Mouse (Mus musculus) embryonic fibroblast, embryonic 13.5 days (primary cell): ENCODE measurements around the gene Pheta1. TPM values are rescaled to one million over a fixed set of nuclear protein-coding genes. Genes with fewer than 3 reads are reported as not detected.

Experiments
- H3K27ac ChIP-seq: 2 replicates; pipeline ENCODE4 v1.5.1; 2012; ENCODE audit warnings: low read length, control low read depth, inconsistent platforms; ENCODE audit not compliant: insufficient read depth
- H3K4me1 ChIP-seq: 2 replicates; pipeline ENCODE4 v1.6.1; 2011; ENCODE audit warnings: low read length; ENCODE audit not compliant: control insufficient read depth, insufficient read depth
- H3K4me3 ChIP-seq: 2 replicates; pipeline ENCODE4 v1.5.1; 2011; ENCODE audit warnings: mild to moderate bottlenecking, control low read depth, low read length; ENCODE audit not compliant: insufficient read depth
- CTCF ChIP-seq: IDR thresholded peaks from 2 replicates; pipeline ENCODE4 v1.5.1; 2011; ENCODE audit warnings: mild to moderate bottlenecking, control low read depth, low read length, moderate library complexity, borderline replicate concordance; ENCODE audit not compliant: insufficient read depth
- POLR2A ChIP-seq: IDR thresholded peaks from 2 replicates; pipeline ENCODE4 v1.6.1; 2011; ENCODE audit warnings: low read depth, mild to moderate bottlenecking, control low read depth, low read length, moderate library complexity
- polyA plus RNA-seq: library from polyadenylated mRNA; stranded (reverse); fragments of >200 nt; gene quantifications from 2 replicates; pipeline ENCODE4 v1.2.4, GENCODE M21; 2011; ENCODE audit warnings: low read depth; ENCODE audit not compliant: missing spikeins, insufficient read length

The Pheta1 gene
- polyA plus RNA-seq, 1 experiment: 4.8 TPM

- Histone ChIP-seq H3K27ac (no peak overlapping the region), H3K4me3 (no peak overlapping the region), H3K4me1 (peaks cover 14% of the 10 kb centered on the region)
Observed at GRCm38 (mm10) chr5:121824121-121824520, 24.7 kb upstream of the Pheta1 start.

DNA sequence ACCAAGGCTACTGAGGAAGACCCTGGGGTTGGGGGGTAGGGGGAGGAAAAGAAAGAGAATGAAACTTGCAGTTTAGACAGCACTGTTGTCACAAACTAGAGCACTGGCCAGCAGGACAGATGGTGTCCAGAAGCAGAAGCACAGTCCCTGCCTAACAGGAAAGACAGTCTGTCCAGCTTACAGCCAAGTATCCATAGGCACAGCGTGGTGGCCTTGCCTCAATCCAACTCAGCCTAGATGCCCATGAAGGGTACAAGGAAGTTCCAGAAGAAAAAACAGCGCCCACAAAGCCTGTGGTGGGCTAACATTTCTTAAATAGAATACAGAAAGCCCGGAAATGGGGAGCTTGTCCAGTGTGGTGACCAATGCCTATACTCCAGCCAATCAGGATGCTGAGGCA lies 23.2 kb upstream of the Pheta1 start:
- no peak overlapping the region for H3K27ac ChIP-seq
- H3K4me1 ChIP-seq: peaks cover 9% of the 10 kb centered on the region
- no peak overlapping the region for H3K4me3 ChIP-seq
- TF ChIP-seq POLR2A (no peak), CTCF (no peak)

More at GRCm38 (mm10) chr5:121824121-121824520, 24.7 kb upstream of the Pheta1 start:
- TF ChIP-seq POLR2A (no peak), CTCF (no peak)

DNA sequence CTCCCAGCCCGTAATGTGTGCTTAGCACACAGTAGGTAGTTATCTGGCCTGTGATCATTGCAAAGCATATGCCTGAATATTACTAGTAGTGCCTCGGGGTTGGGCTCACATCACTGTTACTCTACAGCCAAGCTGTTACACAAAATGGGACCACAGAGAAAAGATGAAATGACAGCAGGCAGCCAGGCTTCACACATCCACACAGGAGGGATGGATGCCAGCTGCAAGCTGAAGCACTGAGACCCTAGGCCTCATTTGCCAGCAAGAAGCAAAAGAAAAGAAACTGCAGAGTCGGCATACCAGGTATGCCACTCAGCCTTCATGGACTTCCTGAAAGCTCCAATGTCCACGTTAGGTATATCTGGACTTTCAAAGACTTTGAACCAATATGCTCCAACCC lies 20.9 kb upstream of the Pheta1 start:
- Histone ChIP-seq H3K4me1 (peaks cover 3% of the 10 kb centered on the region; the same call in 1 of the 2 replicates), H3K4me3 (no peak overlapping the region), H3K27ac (no peak overlapping the region)
- no peak for TF ChIP-seq POLR2A
- no peak for TF ChIP-seq CTCF

GRCm38 (mm10) chr5:121828491-121829432 lies 20.0 kb upstream of the Pheta1 start:
- no peak overlapping the region for H3K27ac ChIP-seq
- peaks cover 7% of the 10 kb centered on the region; the same call in 1 of the 2 replicates for H3K4me1 ChIP-seq
- TF ChIP-seq CTCF (no peak), POLR2A (no peak)
- H3K4me3 ChIP-seq: no peak overlapping the region

DNA sequence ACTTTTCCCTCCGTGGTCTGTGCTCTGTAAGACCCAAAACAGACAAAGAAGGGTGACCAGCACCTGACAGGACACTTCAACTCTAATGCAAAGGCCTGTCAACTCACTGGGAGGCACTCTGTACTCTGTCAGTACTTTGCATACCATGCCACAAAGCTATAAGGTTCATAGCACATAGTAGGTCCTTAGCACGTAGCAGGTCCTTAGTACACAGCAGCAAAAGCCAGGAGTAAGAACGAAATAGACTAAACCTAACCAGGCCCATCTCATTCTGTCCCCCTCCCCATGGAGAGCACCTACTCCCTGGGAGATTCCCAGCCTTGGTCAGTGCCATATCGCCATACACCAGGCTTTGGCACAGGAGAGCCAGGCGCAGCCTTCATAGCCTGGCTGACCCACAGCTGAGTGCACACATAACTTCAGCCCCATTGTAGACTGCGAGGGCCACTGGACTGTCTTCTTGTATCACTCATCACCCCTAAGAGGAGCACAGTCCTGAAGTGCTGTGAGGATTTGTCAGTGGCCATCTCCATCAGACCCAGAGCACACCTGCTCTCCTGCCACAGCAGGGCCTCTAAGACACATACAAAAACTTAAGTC lies 17.7 kb upstream of the Pheta1 start:
- Histone ChIP-seq H3K4me3 (no peak overlapping the region), H3K27ac (no peak overlapping the region), H3K4me1 (peaks cover 10% of the 10 kb centered on the region)
- TF ChIP-seq CTCF (no peak), POLR2A (no peak)

GRCm38 (mm10) chr5:121832376-121833155 lies 16.2 kb upstream of the Pheta1 start:
- no peak for TF ChIP-seq POLR2A
- no peak for TF ChIP-seq CTCF
- Histone ChIP-seq H3K4me3 (no peak overlapping the region), H3K27ac (no peak overlapping the region), H3K4me1 (peaks cover 10% of the 10 kb centered on the region)

DNA sequence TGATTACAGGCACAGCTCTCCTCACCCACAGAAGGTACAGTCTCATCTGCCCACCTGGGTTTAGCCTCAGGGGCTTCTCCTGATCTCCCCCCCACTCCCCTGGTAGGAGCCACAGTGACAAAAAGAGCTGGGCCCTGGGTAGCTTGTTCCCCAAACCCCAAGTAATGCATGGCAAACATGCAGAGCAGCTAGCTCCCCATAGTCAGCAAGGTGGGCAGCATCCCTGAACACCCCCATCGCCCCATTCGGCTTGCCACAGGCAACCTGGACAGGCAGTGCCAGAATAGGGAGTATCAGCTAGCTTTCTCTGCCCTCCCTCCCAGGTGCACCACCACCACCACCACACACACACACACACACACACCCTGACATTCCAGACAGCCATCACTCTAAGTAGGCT lies 15.6 kb upstream of the Pheta1 start:
- Histone ChIP-seq H3K4me3 (no peak overlapping the region), H3K4me1 (peaks cover 11% of the 10 kb centered on the region), H3K27ac (peak overlapping the region; percentile 8; the same call in 1 of the 2 replicates)
- TF ChIP-seq POLR2A: no peak
- TF ChIP-seq CTCF: no peak

DNA sequence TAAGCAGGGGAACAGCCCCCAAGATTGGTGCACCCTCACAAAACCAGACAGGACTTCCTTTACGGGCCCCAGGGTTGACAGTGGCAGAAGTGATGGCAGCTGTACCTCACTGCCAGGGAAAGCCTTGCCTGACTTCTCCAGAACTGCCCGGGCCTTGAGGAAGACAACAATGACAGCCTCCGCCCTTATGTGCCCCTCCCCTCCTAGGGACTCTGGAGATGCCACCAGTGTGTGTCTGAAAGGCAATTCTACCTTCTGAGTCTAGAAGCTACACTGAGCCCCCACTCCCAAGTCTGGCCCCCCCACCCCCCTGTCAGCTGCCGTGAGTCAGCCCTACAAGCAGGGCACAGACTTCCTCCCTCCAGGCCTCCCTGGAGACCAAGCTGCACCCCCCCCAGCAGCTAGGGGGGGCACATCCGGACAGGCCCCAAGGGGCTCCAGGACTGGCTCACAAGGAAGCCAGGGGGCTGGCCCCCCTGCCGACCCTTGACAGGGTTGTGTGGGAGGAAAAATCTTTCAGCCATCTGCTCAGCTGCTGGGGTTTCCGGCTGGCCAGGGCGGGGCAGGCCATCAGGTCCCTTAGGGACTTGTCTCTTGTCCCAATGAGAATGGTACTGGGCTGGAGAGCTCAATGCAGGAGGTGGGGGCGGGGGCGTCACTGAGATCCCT lies 15.1 kb upstream of the Pheta1 start:
- Histone ChIP-seq H3K27ac (peak overlapping the region; percentile 28), H3K4me1 (peaks cover 14% of the 10 kb centered on the region), H3K4me3 (peak overlapping the region; percentile 67)
- no peak for TF ChIP-seq CTCF
- no peak for TF ChIP-seq POLR2A

DNA sequence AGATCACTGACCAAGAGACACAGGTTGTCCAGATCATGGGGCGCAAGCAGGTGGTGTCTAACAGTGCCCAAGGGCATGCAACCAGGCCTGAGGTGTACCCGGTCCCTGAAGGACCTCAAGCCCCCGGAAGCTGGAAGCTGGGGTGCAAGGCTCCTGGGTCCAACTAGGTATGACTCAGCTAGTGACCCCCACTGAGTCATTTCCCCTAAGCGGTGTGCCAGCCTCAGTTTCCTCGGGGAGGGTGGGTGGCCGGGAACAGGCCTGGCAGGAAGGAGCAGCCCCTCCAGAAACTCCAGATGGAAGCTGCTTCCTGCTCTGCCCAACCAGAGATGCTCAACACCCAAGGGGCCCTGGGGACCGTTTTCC lies 14.6 kb upstream of the Pheta1 start:
- TF ChIP-seq CTCF: no peak
- no peak for TF ChIP-seq POLR2A
- Histone ChIP-seq H3K4me1 (peaks cover 14% of the 10 kb centered on the region), H3K27ac (peak overlapping the region; percentile 28; the same call in 1 of the 2 replicates), H3K4me3 (peak overlapping the region; percentile 67)

GRCm38 (mm10) chr5:121834991-121835747 lies 13.6 kb upstream of the Pheta1 start:
- H3K27ac ChIP-seq: peak overlapping the region; percentile 28; the same call in 1 of the 2 replicates
- no peak for TF ChIP-seq CTCF
- TF ChIP-seq POLR2A: no peak
- H3K4me3 ChIP-seq: peak overlapping the region; percentile 67
- H3K4me1 ChIP-seq: peaks cover 14% of the 10 kb centered on the region
